Mouse (Mus musculus) midbrain, embryonic 14.5 days (tissue): ENCODE data around the gene Trpc4. TPM values are rescaled to one million over a fixed set of nuclear protein-coding genes. Genes with fewer than 3 reads are reported as not detected.

ENCODE experiments used
- ATAC-seq: fragments of 200-750 bp; cut with Nextera tagmentation; 2 replicates; pipeline ENCODE4 v1.8.0; 2017; ENCODE audit warnings: moderate number of reproducible peaks, moderate library complexity; ENCODE audit not compliant: low FRiP score, low TSS enrichment
- DNase-seq: peaks from one replicate; pipeline ENCODE4 v3.0.0-alpha.2; 2015
- H3K27ac ChIP-seq: fragments of 300-500 bp; sonication (generic); replicated peaks from 2 replicates; pipeline ENCODE4 v1.5.1; 2014; ENCODE audit warnings: mild to moderate bottlenecking, low read depth, low read length, moderate library complexity
- H3K27me3 ChIP-seq: fragments of 300-500 bp; sonication (generic); 2 replicates; pipeline ENCODE4 v1.6.1; 2014; ENCODE audit warnings: low read length, control low read depth, mixed read lengths; ENCODE audit not compliant: control insufficient read depth, insufficient read depth
- H3K36me3 ChIP-seq: fragments of 300-500 bp; sonication (generic); 2 replicates; pipeline ENCODE4 v1.6.1; 2014; ENCODE audit warnings: low read length, control low read depth; ENCODE audit not compliant: control insufficient read depth, insufficient read depth
- H3K4me1 ChIP-seq: fragments of 300-500 bp; sonication (generic); 2 replicates; pipeline ENCODE4 v1.6.1; 2014; ENCODE audit warnings: mild to moderate bottlenecking, antibody characterized with exemption, low read length, control low read depth; ENCODE audit not compliant: control insufficient read depth, insufficient read depth
- H3K4me2 ChIP-seq: fragments of 300-500 bp; sonication (generic); 2 replicates; pipeline ENCODE4 v1.6.1; 2014; ENCODE audit warnings: mild to moderate bottlenecking, low read length, moderate library complexity
- H3K4me3 ChIP-seq: fragments of 300-500 bp; sonication (generic); replicated peaks from 2 replicates; pipeline ENCODE4 v1.5.1; 2014; ENCODE audit warnings: low read depth, low read length
- H3K9ac ChIP-seq: fragments of 300-500 bp; sonication (generic); replicated peaks from 2 replicates; pipeline ENCODE4 v1.6.1; 2014; ENCODE audit warnings: mild to moderate bottlenecking, low read length, moderate library complexity
- H3K9me3 ChIP-seq: fragments of 300-500 bp; sonication (generic); 2 replicates; pipeline ENCODE4 v1.6.1; 2016; ENCODE audit warnings: low read length, control low read depth, mixed read lengths; ENCODE audit not compliant: control insufficient read depth
- WGBS: fragments of 180-500 bp; shearing (Covaris S2); extraction: QIAGEN DNeasy Blood & Tissue Kit; methylation state at CpG from one replicate; pipeline ENCODE4 v1.1.7; 2014; 5-methylcytosine and 5-hydroxymethylcytosine counted together
- polyA plus RNA-seq: library from polyadenylated mRNA; unstranded; fragments of >200 nt; fragmentation: Nextera tagmentation; extraction: Ambion mirVana; gene quantifications from 2 replicates; pipeline ENCODE4 v1.2.1, GENCODE M21; 2014

Gene Trpc4
- polyA plus RNA-seq, 1 experiment from 2014 or later = 8.3 TPM

DNA sequence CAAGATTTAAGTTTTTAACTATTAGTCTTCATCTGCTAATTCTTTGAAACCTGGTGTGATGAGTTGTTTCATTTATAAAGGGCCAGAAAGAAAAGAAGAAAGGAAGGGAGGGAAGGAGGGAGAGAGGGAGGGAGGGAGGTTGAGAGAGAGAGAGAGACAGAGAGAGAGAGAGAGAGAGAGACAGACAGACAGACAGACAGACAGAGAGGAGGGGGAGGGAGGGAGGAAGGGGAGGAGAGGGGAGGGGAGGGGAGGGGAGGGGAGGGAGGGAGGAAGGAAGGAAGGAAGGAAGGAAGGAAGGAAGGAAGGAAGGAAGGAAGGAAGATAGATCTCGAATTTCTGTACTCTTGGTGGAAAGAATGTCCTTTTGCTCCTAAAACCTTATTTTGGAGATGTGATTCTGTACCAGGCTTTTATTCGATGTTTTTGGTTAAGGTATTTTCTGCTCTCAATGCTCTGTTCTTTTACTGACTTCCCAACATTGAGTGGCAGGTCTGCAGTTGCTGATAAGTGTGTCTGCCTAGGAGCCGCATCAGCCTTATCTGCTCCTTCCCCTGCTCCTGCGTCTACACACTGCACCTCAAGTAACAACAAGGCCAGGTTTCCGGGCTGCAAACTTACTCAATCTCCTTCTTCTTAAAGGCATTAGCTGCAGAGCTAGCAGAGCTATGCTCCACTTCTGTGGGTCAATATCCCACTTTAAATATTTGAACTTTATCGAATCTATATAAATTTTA is 35.3 kb downstream of the Trpc4 start:
- no peaks in the 10 kb centered on the region for H3K27me3 ChIP-seq
- H3K9ac ChIP-seq = no peak overlapping the region
- no peaks in the 10 kb centered on the region for H3K36me3 ChIP-seq
- H3K4me3 ChIP-seq = no peak overlapping the region
- no peaks in the 10 kb centered on the region for H3K4me1 ChIP-seq
- WGBS = 83% methylated on average over 6 of the region's 6 CpGs
- DNase-seq (no peak), ATAC-seq (no peak)
- no peak overlapping the region for H3K27ac ChIP-seq
- H3K9me3 ChIP-seq = no peaks in the 10 kb centered on the region
- H3K4me2 ChIP-seq = no peak overlapping the region

DNA sequence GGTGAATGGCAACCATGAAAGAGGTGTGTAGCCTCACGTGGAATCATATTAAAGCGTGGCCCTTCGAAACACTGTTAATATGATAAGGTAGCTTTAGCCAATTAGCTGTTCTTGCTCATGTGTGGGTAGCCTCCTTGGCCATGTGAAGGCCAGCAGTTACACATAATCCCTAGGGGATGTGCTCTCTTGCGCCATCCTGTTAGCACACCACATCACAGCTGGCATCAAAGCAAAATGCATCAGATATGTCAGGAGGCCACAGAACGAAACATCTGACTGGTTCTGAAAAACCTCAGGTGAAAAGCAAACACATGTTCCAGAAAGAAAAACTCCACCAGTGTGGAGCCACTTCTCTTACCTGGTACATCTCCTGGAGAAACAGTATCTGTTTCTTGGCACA is 45.4 kb downstream of the Trpc4 start:
- Histone ChIP-seq H3K27ac (no peak overlapping the region), H3K4me1 (no peaks in the 10 kb centered on the region), H3K9me3 (no peaks in the 10 kb centered on the region), H3K36me3 (no peaks in the 10 kb centered on the region), H3K4me2 (no peak overlapping the region), H3K4me3 (no peak overlapping the region), H3K27me3 (no peaks in the 10 kb centered on the region), H3K9ac (no peak overlapping the region)
- ATAC-seq = no peak
- DNase-seq = no peak
- 87% methylated on average over 5 of the region's 5 CpGs for WGBS

DNA sequence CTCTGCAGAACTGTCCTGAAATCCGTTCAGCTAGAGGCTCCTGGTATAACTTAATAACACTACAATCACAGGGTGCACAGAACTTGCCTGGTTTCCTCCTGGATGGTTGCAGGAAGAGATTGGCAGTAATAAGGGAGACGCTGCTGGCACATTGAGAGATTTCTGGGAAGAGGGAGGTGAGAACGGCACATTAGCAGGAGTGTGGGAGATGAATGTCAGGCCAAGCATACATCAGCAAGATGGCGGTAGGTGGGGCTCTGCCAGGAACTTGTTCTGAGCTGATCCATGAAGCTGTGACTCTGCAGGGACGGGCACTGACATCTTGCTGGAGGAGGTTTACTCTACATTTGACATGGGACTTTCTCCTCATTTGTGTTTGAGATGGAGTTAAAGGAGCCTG is 48.6 kb downstream of the Trpc4 start:
- Histone ChIP-seq H3K9me3 (no peaks in the 10 kb centered on the region), H3K36me3 (no peaks in the 10 kb centered on the region), H3K27me3 (no peaks in the 10 kb centered on the region), H3K4me1 (no peaks in the 10 kb centered on the region), H3K27ac (no peak overlapping the region), H3K4me2 (no peak overlapping the region), H3K9ac (no peak overlapping the region), H3K4me3 (no peak overlapping the region)
- DNase-seq = no peak
- ATAC-seq = no peak
- 92% methylated on average over 5 of the region's 5 CpGs for WGBS

DNA sequence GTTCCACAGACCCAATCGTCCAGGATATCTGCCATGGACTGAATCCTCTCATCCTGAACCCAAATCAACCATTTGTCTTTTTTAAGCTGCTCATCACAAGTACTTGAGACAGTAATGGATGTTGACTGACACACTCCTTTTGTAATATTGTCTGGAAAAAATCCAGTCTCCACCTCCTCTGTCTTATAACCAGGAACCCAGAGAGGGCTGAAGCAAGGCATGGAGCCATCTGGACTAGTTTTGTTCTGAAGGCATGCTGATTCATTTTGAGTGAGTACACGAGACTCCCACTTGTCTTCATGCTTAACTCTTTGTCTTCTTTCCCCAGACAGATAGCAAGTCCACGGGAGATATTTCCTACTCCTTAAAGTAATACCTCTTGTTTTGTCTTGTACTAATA is 54.3 kb downstream of the Trpc4 start:
- 72% methylated on average over 3 of the region's 3 CpGs for WGBS
- Histone ChIP-seq H3K27me3 (no peaks in the 10 kb centered on the region), H3K36me3 (no peaks in the 10 kb centered on the region), H3K9ac (no peak overlapping the region), H3K4me1 (no peaks in the 10 kb centered on the region), H3K4me3 (no peak overlapping the region), H3K4me2 (no peak overlapping the region), H3K9me3 (no peaks in the 10 kb centered on the region), H3K27ac (no peak overlapping the region)
- no peak for ATAC-seq
- DNase-seq = no peak

DNA sequence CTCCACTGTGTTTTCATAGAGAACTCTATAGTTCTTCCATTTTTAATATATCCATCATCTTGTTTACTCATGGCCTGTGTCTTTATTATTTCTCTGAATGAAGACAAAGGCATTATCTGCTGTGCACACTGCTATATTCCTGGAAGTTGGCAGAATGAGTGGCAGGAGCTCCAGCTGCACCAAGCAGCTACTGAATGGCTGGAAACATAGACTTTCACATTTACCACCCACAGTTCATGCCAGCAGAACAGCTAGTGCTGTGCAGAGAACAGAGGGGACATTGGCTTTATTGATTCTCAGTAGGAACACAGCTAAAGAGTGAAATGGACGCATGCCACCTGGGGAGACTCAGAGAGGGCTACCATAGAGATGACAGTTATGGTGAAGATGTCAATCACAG is 55.6 kb downstream of the Trpc4 start:
- H3K4me2 ChIP-seq = no peak overlapping the region
- no peak for ATAC-seq
- no peaks in the 10 kb centered on the region for H3K4me1 ChIP-seq
- H3K27me3 ChIP-seq = no peaks in the 10 kb centered on the region
- no peaks in the 10 kb centered on the region for H3K36me3 ChIP-seq
- no peak overlapping the region for H3K9ac ChIP-seq
- H3K27ac ChIP-seq = no peak overlapping the region
- H3K4me3 ChIP-seq = no peak overlapping the region
- no peaks in the 10 kb centered on the region for H3K9me3 ChIP-seq
- WGBS = 63% methylated on average over 1 of the region's 1 CpGs
- DNase-seq = no peak

DNA sequence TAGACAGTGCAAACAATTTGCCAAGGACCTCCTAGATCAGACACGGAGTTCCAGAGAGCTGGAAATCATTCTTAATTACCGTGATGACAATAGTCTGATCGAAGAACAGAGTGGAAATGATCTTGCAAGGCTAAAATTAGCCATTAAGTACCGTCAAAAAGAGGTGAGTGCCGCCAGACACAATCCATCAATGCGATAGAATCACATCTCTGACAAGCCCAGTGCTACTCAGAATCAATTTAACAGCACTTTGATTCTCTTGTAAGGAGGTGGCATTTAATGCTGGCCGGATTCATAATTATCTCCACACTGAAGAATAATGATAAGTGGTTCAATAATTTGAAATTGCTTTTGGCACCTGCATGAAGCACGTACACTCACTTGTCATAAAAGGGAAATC is 66.7 kb downstream of the Trpc4 start:
- H3K27ac ChIP-seq = no peak overlapping the region
- H3K9me3 ChIP-seq = no peaks in the 10 kb centered on the region
- no peak overlapping the region for H3K4me3 ChIP-seq
- H3K4me1 ChIP-seq = no peaks in the 10 kb centered on the region
- DNase-seq (peak; percentile 17), ATAC-seq (no peak)
- H3K4me2 ChIP-seq = no peak overlapping the region
- no peak overlapping the region for H3K9ac ChIP-seq
- WGBS = 74% methylated on average over 8 of the region's 8 CpGs
- H3K36me3 ChIP-seq = no peaks in the 10 kb centered on the region
- H3K27me3 ChIP-seq = no peaks in the 10 kb centered on the region

DNA sequence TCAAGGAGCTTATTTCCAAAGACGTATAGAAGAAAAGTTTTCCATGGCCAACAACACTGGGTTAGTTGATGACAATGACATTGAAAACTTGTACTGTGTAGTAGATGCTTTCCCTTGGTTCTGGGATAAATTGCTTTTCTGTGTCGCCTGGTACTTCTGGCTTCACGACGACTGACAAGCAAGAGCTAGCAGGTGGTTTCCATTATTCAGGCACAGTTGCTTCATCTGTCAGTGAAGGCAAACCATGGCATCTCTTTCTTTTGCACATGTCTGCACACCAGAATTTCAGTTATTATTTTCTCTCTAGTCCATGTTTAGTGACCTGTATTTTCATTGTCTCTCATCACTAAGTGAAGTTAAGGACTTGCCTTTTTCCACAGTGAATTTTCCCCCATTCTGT is 72.6 kb downstream of the Trpc4 start:
- DNase-seq = no peak
- no peak for ATAC-seq
- 70% methylated on average over 4 of the region's 4 CpGs for WGBS
- Histone ChIP-seq H3K27ac (no peak overlapping the region), H3K27me3 (no peaks in the 10 kb centered on the region), H3K4me2 (no peak overlapping the region), H3K4me1 (no peaks in the 10 kb centered on the region), H3K9ac (no peak overlapping the region), H3K4me3 (no peak overlapping the region), H3K36me3 (no peaks in the 10 kb centered on the region), H3K9me3 (no peaks in the 10 kb centered on the region)

DNA sequence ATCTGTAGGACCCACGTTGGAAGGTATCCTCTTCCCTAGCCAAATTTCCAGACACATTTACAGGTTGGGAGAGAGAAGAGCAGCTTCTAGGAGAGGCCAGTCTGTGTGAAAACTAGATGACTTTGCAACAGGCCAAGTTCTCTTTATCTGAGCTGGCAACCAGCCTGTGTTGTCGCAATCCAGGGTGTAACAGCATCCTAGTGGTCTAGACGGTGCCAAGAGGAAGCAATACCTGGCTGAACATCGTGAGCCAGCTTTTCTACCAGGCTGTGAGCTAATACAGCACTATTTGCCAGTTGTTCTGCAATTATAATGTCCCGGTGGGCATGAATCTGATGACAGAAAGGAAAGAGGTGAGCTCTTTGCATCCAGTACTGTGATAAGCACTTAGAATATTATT is 83.1 kb downstream of the Trpc4 start:
- Histone ChIP-seq H3K9me3 (no peaks in the 10 kb centered on the region), H3K9ac (no peak overlapping the region), H3K4me1 (no peaks in the 10 kb centered on the region), H3K27ac (no peak overlapping the region), H3K36me3 (no peaks in the 10 kb centered on the region), H3K4me3 (no peak overlapping the region), H3K27me3 (no peaks in the 10 kb centered on the region), H3K4me2 (no peak overlapping the region)
- WGBS = 77% methylated on average over 5 of the region's 5 CpGs
- ATAC-seq (no peak), DNase-seq (no peak)

DNA sequence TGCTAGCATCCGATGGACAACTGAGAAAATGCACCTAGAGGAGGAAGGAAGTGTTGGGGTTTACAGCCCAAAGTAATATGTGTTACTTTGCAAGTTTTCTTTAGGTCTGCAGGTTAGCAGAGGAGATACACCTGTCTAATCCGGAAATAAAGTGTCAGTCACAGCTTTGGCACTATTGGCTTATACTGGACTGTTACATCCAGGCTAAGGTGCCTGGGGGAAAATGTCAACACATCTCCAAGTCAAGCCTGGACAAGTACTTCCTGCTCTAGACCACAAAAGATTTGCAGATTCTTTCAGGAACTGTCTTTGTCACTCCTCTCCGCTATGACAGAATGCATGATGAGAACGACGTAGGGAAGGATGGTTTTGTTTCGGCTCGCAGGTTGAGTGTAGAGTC is 83.6 kb downstream of the Trpc4 start:
- H3K27ac ChIP-seq = no peak overlapping the region
- no peaks in the 10 kb centered on the region for H3K9me3 ChIP-seq
- WGBS = 94% methylated on average over 7 of the region's 7 CpGs
- H3K4me3 ChIP-seq = no peak overlapping the region
- no peaks in the 10 kb centered on the region for H3K36me3 ChIP-seq
- no peak overlapping the region for H3K9ac ChIP-seq
- no peak for ATAC-seq
- H3K27me3 ChIP-seq = no peaks in the 10 kb centered on the region
- H3K4me2 ChIP-seq = no peak overlapping the region
- no peaks in the 10 kb centered on the region for H3K4me1 ChIP-seq
- no peak for DNase-seq
